Comparison of ENCODE assay signal across 25 mouse cellular contexts in the genomic region with DNA sequence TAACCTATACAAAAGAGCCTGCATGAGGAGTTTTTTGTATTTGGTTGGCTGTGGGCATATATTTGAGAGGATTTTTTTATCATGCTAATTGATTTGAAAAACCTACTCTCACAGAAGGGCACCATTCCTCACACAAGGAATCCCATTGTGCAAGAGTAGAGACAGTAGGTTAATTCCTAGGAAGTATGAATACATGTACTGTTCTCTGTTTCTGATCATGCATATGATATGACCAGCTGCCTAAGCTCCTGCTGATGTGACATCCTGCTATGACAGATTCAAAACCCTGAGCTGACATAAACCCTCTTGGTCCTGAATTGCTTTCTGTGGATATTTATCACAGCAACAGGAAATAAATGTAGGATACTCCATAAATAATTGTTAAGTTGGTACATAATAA.
"Had no signal": no experiment of that assay in that cellular context is flagged by ENCODE, and none has a peak within 500 bp of the region (broad histone marks: within the 10 kb centered on the region; RNA-seq: fewer than 3 reads in every experiment).

No protein-coding gene starts in this region.

- H3K4me3 ChIP-seq: limb, embryonic 10.5 days; limb, embryonic 13.5 days; liver, embryonic 12.5 days; liver, embryonic 15.5 days; lung, embryonic 15.5 days; megakaryocyte, embryonic 14.5 days; midbrain, embryonic 12.5 days; midbrain, embryonic 15.5 days; myocyte; neural tube, embryonic 13.5 days had no signal

- H3K4me1 ChIP-seq: limb, embryonic 10.5 days; limb, embryonic 13.5 days; liver, embryonic 12.5 days; liver, embryonic 15.5 days; lung, embryonic 15.5 days; megakaryocyte, embryonic 14.5 days; midbrain, embryonic 15.5 days; neural tube, embryonic 13.5 days had no signal

- H3K36me3 ChIP-seq: limb, embryonic 10.5 days; limb, embryonic 13.5 days; liver, embryonic 12.5 days; liver, embryonic 15.5 days; lung, embryonic 15.5 days; midbrain, embryonic 12.5 days; midbrain, embryonic 15.5 days; neural tube, embryonic 13.5 days had no signal

- H3K27ac ChIP-seq: limb, embryonic 10.5 days; limb, embryonic 13.5 days; liver, embryonic 12.5 days; liver, embryonic 15.5 days; lung, embryonic 15.5 days; midbrain, embryonic 12.5 days; midbrain, embryonic 15.5 days; neural tube, embryonic 13.5 days had no signal

- DNase-seq: kidney, adult 18-20 months; kidney, adult 9 months; kidney, postnatal 14 days; kidney, postnatal 4 days; layer of hippocampus, adult 9-11 months; liver; lung, adult 18-20 months; lung, postnatal 10 days; lung, postnatal 36 days; right cerebral cortex, adult 18-20 months; right cerebral cortex, postnatal 14 days; right cerebral cortex, postnatal 4 days; thymus, adult 18-20 months; thymus, postnatal 14 days had no signal

- H3K9ac ChIP-seq: limb, embryonic 13.5 days; liver, embryonic 12.5 days; liver, embryonic 15.5 days; lung, embryonic 15.5 days; midbrain, embryonic 12.5 days; midbrain, embryonic 15.5 days; neural tube, embryonic 13.5 days had no signal

- H3K4me2 ChIP-seq: limb, embryonic 13.5 days; liver, embryonic 12.5 days; liver, embryonic 15.5 days; lung, embryonic 15.5 days; midbrain, embryonic 12.5 days; midbrain, embryonic 15.5 days; neural tube, embryonic 13.5 days had no signal

- ATAC-seq: intestine, embryonic 16.5 days; liver, embryonic 12.5 days; midbrain, embryonic 15.5 days had no signal

- H3K9me3 ChIP-seq: limb, embryonic 10.5 days; limb, embryonic 13.5 days; liver, embryonic 12.5 days; liver, embryonic 15.5 days; lung, embryonic 15.5 days; megakaryocyte, embryonic 14.5 days; midbrain, embryonic 12.5 days; midbrain, embryonic 15.5 days; neural tube, embryonic 13.5 days had no signal

- H3K27me3 ChIP-seq: limb, embryonic 13.5 days; liver, embryonic 12.5 days; liver, embryonic 15.5 days; lung, embryonic 15.5 days; megakaryocyte, embryonic 14.5 days; midbrain, embryonic 12.5 days; midbrain, embryonic 15.5 days; neural tube, embryonic 13.5 days had no signal
